12 mouse cellular contexts compared by ENCODE assay signal in genomic region chr19:46849443-46849997, GRCm38 (mm10).
DNase-seq lines count a peak whose midpoint lies in the region; ATAC-seq and TF ChIP-seq lines count a peak whose summit lies in the region.
"Had no signal": no experiment of that assay in that cellular context is flagged by ENCODE, and none has a peak within 500 bp of the region (broad histone marks: within the 10 kb centered on the region; RNA-seq: fewer than 3 reads in every experiment).

No protein-coding gene starts in this region.

- no peak for ATAC-seq in embryonic facial prominence, embryonic 13.5 days (ENCODE audit: insufficient number of reproducible peaks, insufficient read depth, low FRiP score, low TSS enrichment, low read depth)
- ATAC-seq in liver, embryonic 14.5 days (ENCODE audit: insufficient read depth) = peak; percentile 97
- no peak for ATAC-seq in hindbrain, embryonic 14.5 days (ENCODE audit: low FRiP score)
- ATAC-seq: forebrain, embryonic 16.5 days had no signal

- H3K9me3 ChIP-seq in embryonic facial prominence, embryonic 13.5 days = no peaks in the 10 kb centered on the region
- no peaks in the 10 kb centered on the region for H3K9me3 ChIP-seq in embryonic facial prominence, embryonic 10.5 days
- H3K9me3 ChIP-seq in E14TG2a.4 (ENCODE audit: low read length) = no peaks in the 10 kb centered on the region
- H3K9me3 ChIP-seq in liver, embryonic 14.5 days (ENCODE audit: control insufficient read depth, low read length) = no peaks in the 10 kb centered on the region
- no peaks in the 10 kb centered on the region for H3K9me3 ChIP-seq in hindbrain, embryonic 14.5 days (ENCODE audit: control insufficient read depth, low read length)
- H3K9me3 ChIP-seq: hindbrain, embryonic 12.5 days; neural tube, embryonic 12.5 days had no signal

- H3K4me1 ChIP-seq in embryonic facial prominence, embryonic 13.5 days = peaks cover 15% of the 10 kb centered on the region
- H3K4me1 ChIP-seq in embryonic facial prominence, embryonic 10.5 days = peaks cover 7% of the 10 kb centered on the region
- H3K4me1 ChIP-seq in E14TG2a.4 (replicated peaks; ENCODE audit: low read depth, low read length) = peaks cover 80% of the 10 kb centered on the region
- peaks cover 48 to 52% of the 10 kb centered on the region in 2 experiments for H3K4me1 ChIP-seq in liver, embryonic 14.5 days (replicated peaks; ENCODE audit: control insufficient read depth in 2 of 2, insufficient read depth in 2 of 2, low read length in 1 of 2)
- H3K4me1 ChIP-seq in cerebellum, adult 2 months (ENCODE audit: control insufficient read depth, insufficient read depth, low read length) = peaks cover 4% of the 10 kb centered on the region
- no peaks in the 10 kb centered on the region for H3K4me1 ChIP-seq in hindbrain, embryonic 14.5 days (replicated peaks; ENCODE audit: control insufficient read depth, insufficient read depth, low read length)

- TF ChIP-seq POLR2A in cerebellum, adult 2 months (IDR thresholded peaks at IDR 0.05; ENCODE audit: borderline replicate concordance, insufficient read depth, low read length) = no peak

- no peaks in the 10 kb centered on the region for H3K36me3 ChIP-seq in embryonic facial prominence, embryonic 13.5 days
- no peaks in the 10 kb centered on the region for H3K36me3 ChIP-seq in embryonic facial prominence, embryonic 10.5 days (replicated peaks)
- peaks cover 27% of the 10 kb centered on the region for H3K36me3 ChIP-seq in E14TG2a.4 (ENCODE audit: insufficient read depth, low read length)
- H3K36me3 ChIP-seq in liver, embryonic 14.5 days (replicated peaks; ENCODE audit: control insufficient read depth, insufficient read depth, low read depth) = no peaks in the 10 kb centered on the region
- no peaks in the 10 kb centered on the region for H3K36me3 ChIP-seq in hindbrain, embryonic 14.5 days (replicated peaks; ENCODE audit: control insufficient read depth, insufficient read depth)
- H3K36me3 ChIP-seq: hindbrain, embryonic 12.5 days; neural tube, embryonic 12.5 days had no signal

- DNase-seq in embryonic facial prominence, embryonic 10.5 days (ENCODE audit: low spot score) = no peak
- DNase-seq in kidney, adult 18-20 months = peak; percentile 56
- DNase-seq in liver, embryonic 14.5 days (ENCODE audit: low read depth in 3 of 3, low spot score in 3 of 3) = peak; percentile 93 to 94 (median 94)
- DNase-seq in cerebellum, adult 2 months = no peak
- no peak for DNase-seq in gastrocnemius, adult 18-20 months (ENCODE audit: low spot score)
- DNase-seq in hindbrain, embryonic 14.5 days (ENCODE audit: low spot score) = no peak
- DNase-seq: cerebellum, postnatal 10 days had no signal

- no peak for TF ChIP-seq CTCF in E14TG2a.4 (conservative IDR thresholded peaks at IDR 0.05; ENCODE audit: low read length)
- 0 out of 2 replicates have a peak, but pooled peaks have one; percentile 12 for TF ChIP-seq CTCF in liver, embryonic 14.5 days (IDR thresholded peaks at IDR 0.05; ENCODE audit: low read depth)
- TF ChIP-seq CTCF in cerebellum, adult 2 months (IDR thresholded peaks at IDR 0.05; ENCODE audit: borderline replicate concordance, insufficient read depth, low read depth, low read length) = no peak

- no peak overlapping the region for H3K9ac ChIP-seq in embryonic facial prominence, embryonic 13.5 days
- H3K9ac ChIP-seq in liver, embryonic 14.5 days (replicated peaks) = peak overlapping the region; percentile 72
- H3K9ac ChIP-seq in hindbrain, embryonic 14.5 days = no peak overlapping the region
- H3K9ac ChIP-seq: hindbrain, embryonic 12.5 days; neural tube, embryonic 12.5 days had no signal

- peak overlapping the region; percentile 44; the same call in 1 of the 2 replicates for H3K27ac ChIP-seq in embryonic facial prominence, embryonic 13.5 days
- no peak overlapping the region for H3K27ac ChIP-seq in embryonic facial prominence, embryonic 10.5 days (replicated peaks)
- peak overlapping the region; percentile 96 for H3K27ac ChIP-seq in liver, embryonic 14.5 days
- no peak overlapping the region for H3K27ac ChIP-seq in cerebellum, adult 2 months (ENCODE audit: insufficient read depth, low read length)
- H3K27ac ChIP-seq in hindbrain, embryonic 14.5 days = no peak overlapping the region
- H3K27ac ChIP-seq: hindbrain, embryonic 12.5 days; neural tube, embryonic 12.5 days had no signal

- H3K4me2 ChIP-seq in embryonic facial prominence, embryonic 13.5 days = no peak overlapping the region
- H3K4me2 ChIP-seq in liver, embryonic 14.5 days (ENCODE audit: low read depth) = peak overlapping the region; percentile 73
- H3K4me2 ChIP-seq in hindbrain, embryonic 14.5 days (replicated peaks) = no peak overlapping the region
- H3K4me2 ChIP-seq: hindbrain, embryonic 12.5 days; neural tube, embryonic 12.5 days had no signal

- peak; percentile 96 for TF ChIP-seq EP300 in liver, embryonic 14.5 days (IDR thresholded peaks at IDR 0.05; ENCODE audit: low read depth)

- no peaks in the 10 kb centered on the region for H3K27me3 ChIP-seq in embryonic facial prominence, embryonic 13.5 days
- H3K27me3 ChIP-seq in embryonic facial prominence, embryonic 10.5 days (replicated peaks; ENCODE audit: low read depth, poor library complexity, severe bottlenecking) = no peaks in the 10 kb centered on the region
- H3K27me3 ChIP-seq in E14TG2a.4 (ENCODE audit: insufficient read depth, low read length) = no peaks in the 10 kb centered on the region
- H3K27me3 ChIP-seq in liver, embryonic 14.5 days (ENCODE audit: control insufficient read depth, insufficient read depth, low read length) = no peaks in the 10 kb centered on the region
- no peaks in the 10 kb centered on the region for H3K27me3 ChIP-seq in cerebellum, adult 2 months (ENCODE audit: control insufficient read depth, insufficient read depth, low read length)
- H3K27me3 ChIP-seq in hindbrain, embryonic 14.5 days (ENCODE audit: control insufficient read depth, insufficient read depth, low read length) = no peaks in the 10 kb centered on the region
- H3K27me3 ChIP-seq: hindbrain, embryonic 12.5 days; neural tube, embryonic 12.5 days had no signal

- WGBS in embryonic facial prominence, embryonic 13.5 days = 64% methylated on average over 9 of the region's 9 CpGs
- WGBS in embryonic facial prominence, embryonic 10.5 days = 86% methylated on average over 9 of the region's 9 CpGs
- 18% methylated on average over 9 of the region's 9 CpGs for WGBS in liver, embryonic 14.5 days (ENCODE audit: insufficient replicate concordance)
- 79% methylated on average over 9 of the region's 9 CpGs for WGBS in cerebellum, adult 2 months
- 78% methylated on average over 9 of the region's 9 CpGs for WGBS in hindbrain, embryonic 14.5 days

- H3K4me3 ChIP-seq in embryonic facial prominence, embryonic 13.5 days = no peak overlapping the region
- H3K4me3 ChIP-seq in embryonic facial prominence, embryonic 10.5 days = no peak overlapping the region
- H3K4me3 ChIP-seq in E14TG2a.4 (replicated peaks; ENCODE audit: low read length) = peak overlapping the region; percentile 39
- H3K4me3 ChIP-seq in liver, embryonic 14.5 days (ENCODE audit: insufficient read depth in 1 of 2, low read depth in 2 of 2, low read length in 2 of 2) = peak overlapping the region in 1 of 2 experiments; percentile 18; a peak in 2 of 4 replicates
- no peak overlapping the region for H3K4me3 ChIP-seq in cerebellum, adult 2 months (replicated peaks; ENCODE audit: insufficient read depth, low read depth, low read length)
- H3K4me3 ChIP-seq in hindbrain, embryonic 14.5 days (replicated peaks; ENCODE audit: low read length) = no peak overlapping the region
- H3K4me3 ChIP-seq: hindbrain, embryonic 12.5 days; neural tube, embryonic 12.5 days had no signal

Comparison
In these comparisons a context has a peak if more than half of its experiments do, and no peak if none do; other contexts are left out.
1. H3K27ac ChIP-seq: peak in embryonic facial prominence, embryonic 13.5 days (single experiment) and liver, embryonic 14.5 days (single experiment); none in embryonic facial prominence, embryonic 10.5 days (single experiment), cerebellum, adult 2 months (single experiment) and hindbrain, embryonic 14.5 days (single experiment).
2. DNase-seq: peak in kidney, adult 18-20 months (single experiment) and liver, embryonic 14.5 days (3 of 3); none in embryonic facial prominence, embryonic 10.5 days (single experiment), cerebellum, adult 2 months (0 of 2), gastrocnemius, adult 18-20 months (single experiment) and hindbrain, embryonic 14.5 days (single experiment).